Mouse (Mus musculus) midbrain, postnatal 0 days (tissue): ENCODE measurements around the gene Rapgef3. TPM values are rescaled to one million over a fixed set of nuclear protein-coding genes. Genes with fewer than 3 reads are reported as not detected.

Experiments used
- ATAC-seq: fragments of 200-750 bp; cut with Nextera tagmentation; 2 replicates; pipeline ENCODE4 v1.8.0; 2017; ENCODE audit warnings: moderate number of reproducible peaks, mild to moderate bottlenecking, moderate TSS enrichment, moderate library complexity; ENCODE audit not compliant: low FRiP score
- DNase-seq: peaks from one replicate; pipeline ENCODE4 v3.0.0-alpha.2; 2015; ENCODE audit warnings: low spot score
- H3K27ac ChIP-seq: fragments of 300-500 bp; sonication (generic); 2 replicates; pipeline ENCODE4 v1.5.1; 2014; ENCODE audit warnings: low read depth, mild to moderate bottlenecking, low read length, mixed read lengths
- H3K27me3 ChIP-seq: fragments of 300-500 bp; sonication (generic); 2 replicates; pipeline ENCODE4 v1.6.1; 2014; ENCODE audit warnings: low read length, control low read depth, mixed read lengths; ENCODE audit not compliant: insufficient read depth
- H3K36me3 ChIP-seq: fragments of 300-500 bp; sonication (generic); 2 replicates; pipeline ENCODE4 v1.6.1; 2014; ENCODE audit warnings: low read length, control low read depth, mixed read lengths; ENCODE audit not compliant: insufficient read depth
- H3K4me1 ChIP-seq: fragments of 300-500 bp; sonication (generic); 2 replicates; pipeline ENCODE4 v1.6.1; 2014; ENCODE audit warnings: mild to moderate bottlenecking, control low read depth, antibody characterized with exemption, low read length, mixed read lengths; ENCODE audit not compliant: insufficient read depth
- H3K4me2 ChIP-seq: fragments of 300-500 bp; sonication (generic); 2 replicates; pipeline ENCODE4 v1.6.1; 2014; ENCODE audit warnings: low read depth, mild to moderate bottlenecking, low read length, mixed read lengths; ENCODE audit not compliant: poor library complexity, severe bottlenecking
- H3K4me3 ChIP-seq: fragments of 300-500 bp; sonication (generic); 2 replicates; pipeline ENCODE4 v1.5.1; 2014; ENCODE audit warnings: low read depth, mild to moderate bottlenecking, low read length, moderate library complexity
- H3K9ac ChIP-seq: fragments of 300-500 bp; sonication (generic); replicated peaks from 2 replicates; pipeline ENCODE4 v1.6.1; 2014; ENCODE audit warnings: mild to moderate bottlenecking, low read length, moderate library complexity, mixed read lengths; ENCODE audit not compliant: poor library complexity, severe bottlenecking
- H3K9me3 ChIP-seq: fragments of 300-500 bp; sonication (generic); 2 replicates; pipeline ENCODE4 v1.6.1; 2016; ENCODE audit warnings: low read length, control low read depth
- CTCF ChIP-seq: IDR thresholded peaks from 2 replicates; pipeline ENCODE4 v1.5.1; 2016; ENCODE audit warnings: antibody characterized with exemption, mild to moderate bottlenecking
- WGBS: fragments of 180-500 bp; shearing (Covaris S2); extraction: QIAGEN DNeasy Blood & Tissue Kit; methylation state at CpG from one replicate; pipeline ENCODE4 v1.1.7; 2014; 5-methylcytosine and 5-hydroxymethylcytosine counted together
- polyA plus RNA-seq: library from polyadenylated mRNA; unstranded; fragments of >200 nt; fragmentation: Nextera tagmentation; extraction: Ambion mirVana; gene quantifications from 2 replicates; pipeline ENCODE4 v1.2.1, GENCODE M21; 2015
- total RNA-seq: library from RNA; depleted of rRNA; stranded (reverse); fragments of >200 nt; gene quantifications from 2 replicates; pipeline ENCODE4 v1.2.3, GENCODE M21; 2014

The Rapgef3 gene
- total and polyA plus RNA-seq, 2 experiments from 2014 or later: 16.5 to 34.9 TPM

GRCm38 (mm10) chr15:97781961-97782748 is 14.4 kb upstream of the Rapgef3 start:
- Histone ChIP-seq H3K4me2 (no peak overlapping the region), H3K36me3 (no peaks in the 10 kb centered on the region), H3K9ac (no peak overlapping the region), H3K27ac (no peak overlapping the region), H3K9me3 (no peaks in the 10 kb centered on the region), H3K4me1 (peaks cover 8% of the 10 kb centered on the region; the same call in 1 of the 2 replicates), H3K4me3 (no peak overlapping the region), H3K27me3 (0 out of 2 replicates have a peak, but pooled peaks cover 3% of the 10 kb centered on the region)
- ATAC-seq (no peak), DNase-seq (no peak)
- WGBS: 13% methylated on average over 24 of the region's 24 CpGs
- no peak for TF ChIP-seq CTCF

- Histone ChIP-seq H3K36me3 (no peaks in the 10 kb centered on the region), H3K9ac (no peak overlapping the region), H3K4me3 (no peak overlapping the region), H3K27ac (no peak overlapping the region), H3K27me3 (0 out of 2 replicates have a peak, but pooled peaks cover 3% of the 10 kb centered on the region), H3K4me1 (no peaks in the 10 kb centered on the region; the same call in 1 of the 2 replicates), H3K9me3 (no peaks in the 10 kb centered on the region), H3K4me2 (no peak overlapping the region)
- WGBS: 68% methylated on average over 12 of the region's 12 CpGs
- no peak for TF ChIP-seq CTCF
- no peak for ATAC-seq
- no peak for DNase-seq
These were observed 12.8 kb upstream of the Rapgef3 start for GRCm38 (mm10) chr15:97780611-97781031.

DNA sequence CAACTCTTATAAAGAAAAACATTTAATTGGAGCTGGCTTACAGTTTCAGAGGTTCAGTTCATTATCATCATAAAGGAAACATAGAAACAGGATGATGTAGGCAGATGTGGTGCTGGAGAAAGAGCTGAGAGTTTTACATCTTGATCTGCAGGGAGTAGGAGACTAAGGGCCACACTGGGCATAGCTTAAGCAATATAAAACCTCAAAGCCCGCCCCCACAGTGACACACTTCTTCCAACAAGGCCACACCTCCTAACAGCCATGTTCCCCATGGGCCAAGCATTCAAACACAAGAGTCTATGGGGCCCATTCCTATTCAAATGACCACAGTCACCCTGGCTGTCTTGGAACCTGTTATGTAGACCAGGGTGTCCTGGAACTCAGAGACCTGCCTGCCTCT is 11.8 kb upstream of the Rapgef3 start:
- Histone ChIP-seq H3K36me3 (no peaks in the 10 kb centered on the region), H3K27me3 (0 out of 2 replicates have a peak, but pooled peaks cover 3% of the 10 kb centered on the region), H3K9ac (no peak overlapping the region), H3K4me1 (no peaks in the 10 kb centered on the region), H3K9me3 (no peaks in the 10 kb centered on the region), H3K27ac (no peak overlapping the region), H3K4me3 (no peak overlapping the region), H3K4me2 (no peak overlapping the region)
- TF ChIP-seq CTCF: no peak
- ATAC-seq (no peak), DNase-seq (no peak)
- WGBS: 75% methylated on average over 1 of the region's 1 CpGs

DNA sequence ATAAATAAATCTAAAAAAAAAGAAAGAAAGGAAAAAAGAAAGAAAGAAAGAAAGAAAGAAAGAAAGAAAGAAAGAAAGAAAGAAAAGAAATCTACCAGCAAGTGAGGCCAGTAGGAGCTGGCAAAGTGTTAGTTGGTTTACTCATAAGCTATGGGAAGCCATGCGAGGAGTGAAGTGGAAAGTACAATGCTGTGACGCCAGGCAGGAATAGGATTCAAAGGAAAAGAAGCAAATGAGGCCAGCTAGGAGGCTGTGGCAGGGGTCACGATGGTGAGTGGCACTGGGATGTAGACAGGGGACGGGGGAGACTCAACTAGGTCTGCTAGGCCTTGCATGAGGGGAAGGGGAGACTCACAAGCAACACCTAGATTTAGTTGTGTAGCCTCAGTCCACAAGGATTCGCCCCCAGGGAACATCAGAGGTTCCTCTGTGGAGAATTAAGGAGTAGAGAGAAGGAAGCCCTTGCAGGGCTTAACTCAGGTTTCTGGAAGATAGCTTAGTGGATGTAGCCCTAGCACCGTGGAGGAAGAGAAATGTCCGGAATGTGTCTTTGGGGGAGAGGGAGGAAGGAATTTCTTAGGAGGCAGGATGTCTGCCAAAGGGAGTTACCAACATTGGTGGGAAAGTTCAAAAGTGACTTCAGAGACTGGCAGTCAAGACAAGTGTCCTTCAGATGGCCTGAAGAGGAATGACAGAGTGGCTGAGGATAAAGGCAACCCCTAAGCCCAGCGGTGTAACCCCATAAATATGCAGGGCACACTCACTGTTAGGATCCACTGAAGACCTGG is 10.7 kb upstream of the Rapgef3 start, which contains the start of gene Slc48a1:
Gene Slc48a1, plus strand, starts transcription at position 210 of the 788 bp plus-strand sequence.
- no peak within 1 kb of the TSS for H3K9ac ChIP-seq
- ATAC-seq: no peak
- 75% methylated on average over 8 of the region's 8 CpGs for WGBS
- no peaks in the 10 kb centered on the region for H3K36me3 ChIP-seq
- H3K27me3 ChIP-seq: 0 out of 2 replicates have a peak, but pooled peaks cover 3% of the 10 kb centered on the region
- no peak for DNase-seq
- H3K27ac ChIP-seq: no peak within 1 kb of the TSS
- H3K4me3 ChIP-seq: no peak within 1 kb of the TSS
- H3K4me1 ChIP-seq: no peaks in the 10 kb centered on the region
- no peaks in the 10 kb centered on the region for H3K9me3 ChIP-seq
- H3K4me2 ChIP-seq: no peak within 1 kb of the TSS
- no peak for TF ChIP-seq CTCF

GRCm38 (mm10) chr15:97776919-97777318 is 9.1 kb upstream of the Rapgef3 start:
- WGBS: 86% methylated on average over 6 of the region's 6 CpGs
- H3K4me3 ChIP-seq: no peak overlapping the region
- TF ChIP-seq CTCF: no peak
- DNase-seq (no peak), ATAC-seq (no peak)
- no peak overlapping the region for H3K27ac ChIP-seq
- 0 out of 2 replicates have a peak, but pooled peaks cover 3% of the 10 kb centered on the region for H3K27me3 ChIP-seq
- H3K4me2 ChIP-seq: no peak overlapping the region
- no peak overlapping the region for H3K9ac ChIP-seq
- H3K4me1 ChIP-seq: no peaks in the 10 kb centered on the region
- H3K9me3 ChIP-seq: no peaks in the 10 kb centered on the region
- H3K36me3 ChIP-seq: no peaks in the 10 kb centered on the region
